Mouse (Mus musculus): ENCODE measurements around the gene Crebl2. TPM values are rescaled to one million over a fixed set of nuclear protein-coding genes. Genes with fewer than 3 reads are reported as not detected.

Gene Crebl2
- polyA plus RNA-seq, 1 experiment from 2014 or later: 3.5 TPM

DNA sequence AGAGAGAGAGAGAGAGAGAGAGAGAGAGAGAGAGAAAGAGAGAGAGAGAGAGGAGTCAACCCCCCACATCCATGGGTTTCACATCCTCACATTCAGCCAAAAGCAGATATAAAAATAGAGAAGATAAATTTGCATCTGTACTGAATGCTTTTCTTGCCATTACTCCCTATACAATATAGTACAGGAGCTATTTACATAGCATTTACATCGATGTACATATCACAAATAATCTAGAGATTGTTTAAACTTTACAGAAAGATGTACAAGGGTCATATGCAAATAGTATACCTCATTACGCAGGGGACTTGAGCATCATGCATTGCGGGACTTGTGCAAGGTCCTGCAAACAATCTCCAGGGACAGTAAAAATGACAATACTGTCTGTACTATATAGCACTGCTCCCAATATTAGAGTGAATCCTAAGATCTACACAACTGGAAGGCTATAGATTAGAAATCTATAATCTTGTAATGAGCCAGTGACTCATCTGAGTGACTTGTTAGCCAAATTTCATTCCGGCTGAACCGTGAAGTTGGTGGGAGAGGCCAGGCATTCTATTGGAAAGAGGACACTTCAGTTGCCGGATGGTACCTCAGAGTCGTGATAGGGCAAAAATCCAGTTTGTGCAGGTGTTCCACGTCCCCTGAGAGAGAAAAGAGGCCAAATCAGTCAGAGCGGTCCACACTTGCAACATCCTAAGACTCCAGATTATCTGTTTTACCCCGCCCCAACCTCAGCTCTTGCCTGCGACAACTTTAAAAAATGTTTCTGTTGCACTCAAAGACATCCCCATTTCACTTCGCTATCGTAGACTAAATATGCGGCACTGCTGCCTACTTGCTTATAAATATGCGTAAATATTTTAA is 66.8 kb downstream of the Crebl2 start:
- no peaks in the 10 kb centered on the region for H3K27me3 ChIP-seq (ENCODE audit: control insufficient read depth, insufficient read depth, low read length)
- peak overlapping the region; percentile 48 for H3K4me2 ChIP-seq (replicated peaks; ENCODE audit: low read depth, low read length)
- H3K9ac ChIP-seq (replicated peaks; ENCODE audit: low read depth, low read length): peak overlapping the region; percentile 74; the same call in 1 of the 2 replicates
- H3K36me3 ChIP-seq (ENCODE audit: control insufficient read depth, insufficient read depth, low read length): no peaks in the 10 kb centered on the region; the same call in 1 of the 2 replicates
- ATAC-seq (ENCODE audit: insufficient number of reproducible peaks, insufficient read depth, low FRiP score, low read depth): no peak
- H3K27ac ChIP-seq (ENCODE audit: low read length): no peak overlapping the region; the same call in 1 of the 2 replicates
- H3K4me3 ChIP-seq (ENCODE audit: low read depth, low read length): peak overlapping the region; percentile 56
- H3K9me3 ChIP-seq (ENCODE audit: control insufficient read depth, low read depth, low read length): no peaks in the 10 kb centered on the region
- 0 out of 2 replicates have a peak, but pooled peaks cover 5% of the 10 kb centered on the region for H3K4me1 ChIP-seq (ENCODE audit: control insufficient read depth, insufficient read depth, low read length)
- WGBS: 39% methylated on average over 15 of the region's 15 CpGs

GRCm38 (mm10) chr6:134897443-134898094 is 67.6 kb downstream of the Crebl2 start:
- no peaks in the 10 kb centered on the region for H3K27me3 ChIP-seq (ENCODE audit: control insufficient read depth, insufficient read depth, low read length)
- peak; percentile 93 for ATAC-seq (ENCODE audit: insufficient number of reproducible peaks, insufficient read depth, low FRiP score, low read depth)

GRCm38 (mm10) chr6:134898095-134898965 is 68.4 kb downstream of the Crebl2 start, which contains the start of gene Gpr19:
Gene Gpr19, minus strand, starts transcription at chr6:134898578.
- under 1% methylated on average over 51 of the region's 51 CpGs for WGBS
- no peaks in the 10 kb centered on the region for H3K9me3 ChIP-seq (ENCODE audit: control insufficient read depth, low read depth, low read length)
- peak; percentile 91 for ATAC-seq (ENCODE audit: insufficient number of reproducible peaks, insufficient read depth, low FRiP score, low read depth)
- 0 out of 2 replicates have a peak, but pooled peaks cover 5% of the 10 kb centered on the region for H3K4me1 ChIP-seq (ENCODE audit: control insufficient read depth, insufficient read depth, low read length)
- H3K36me3 ChIP-seq (ENCODE audit: control insufficient read depth, insufficient read depth, low read length): no peaks in the 10 kb centered on the region; the same call in 1 of the 2 replicates
- peak within 1 kb of the TSS; percentile 48 for H3K4me2 ChIP-seq (replicated peaks; ENCODE audit: low read depth, low read length)
- no peaks in the 10 kb centered on the region for H3K27me3 ChIP-seq (ENCODE audit: control insufficient read depth, insufficient read depth, low read length)
- H3K27ac ChIP-seq (ENCODE audit: low read length): peak within 1 kb of the TSS; percentile 100
- peak within 1 kb of the TSS; percentile 56 for H3K4me3 ChIP-seq (ENCODE audit: low read depth, low read length)
- peak within 1 kb of the TSS; percentile 78 for H3K9ac ChIP-seq (replicated peaks; ENCODE audit: low read depth, low read length)

More at GRCm38 (mm10) chr6:134897443-134898094, 67.6 kb downstream of the Crebl2 start:
- under 1% methylated on average over 38 of the region's 38 CpGs for WGBS
- H3K36me3 ChIP-seq (ENCODE audit: control insufficient read depth, insufficient read depth, low read length): no peaks in the 10 kb centered on the region; the same call in 1 of the 2 replicates
- 0 out of 2 replicates have a peak, but pooled peaks cover 5% of the 10 kb centered on the region for H3K4me1 ChIP-seq (ENCODE audit: control insufficient read depth, insufficient read depth, low read length)
- H3K4me2 ChIP-seq (replicated peaks; ENCODE audit: low read depth, low read length): peak overlapping the region; percentile 48
- H3K27ac ChIP-seq (ENCODE audit: low read length): peak overlapping the region; percentile 100
- peak overlapping the region; percentile 56 for H3K4me3 ChIP-seq (ENCODE audit: low read depth, low read length)
- H3K9me3 ChIP-seq (ENCODE audit: control insufficient read depth, low read depth, low read length): no peaks in the 10 kb centered on the region
- peak overlapping the region; percentile 74 for H3K9ac ChIP-seq (replicated peaks; ENCODE audit: low read depth, low read length)

DNA sequence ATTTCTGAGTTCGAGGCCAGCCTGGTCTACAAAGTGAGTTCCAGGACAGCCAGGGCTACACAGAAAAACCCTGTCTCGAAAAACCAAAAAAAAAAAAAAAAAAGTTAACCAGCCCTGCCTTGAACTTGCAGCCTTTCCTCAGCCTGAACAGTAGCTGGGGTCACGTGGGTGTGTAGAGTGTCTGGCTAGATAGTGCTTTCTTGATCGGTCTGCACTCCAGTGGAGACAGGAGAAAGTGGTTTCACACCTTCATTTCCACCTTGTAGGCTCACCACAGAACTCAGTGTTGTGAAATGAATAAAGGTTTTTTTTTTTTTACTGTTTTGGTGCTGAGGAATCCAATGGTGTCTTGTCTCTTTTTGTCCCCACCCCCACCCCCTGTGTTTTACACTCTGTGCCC is 73.4 kb downstream of the Crebl2 start:
- Histone ChIP-seq H3K36me3 (ENCODE audit: control insufficient read depth, insufficient read depth, low read length) (no peaks in the 10 kb centered on the region), H3K27ac (ENCODE audit: low read length) (no peak overlapping the region), H3K27me3 (ENCODE audit: control insufficient read depth, insufficient read depth, low read length) (no peaks in the 10 kb centered on the region), H3K9ac (replicated peaks; ENCODE audit: low read depth, low read length) (no peak overlapping the region), H3K4me1 (ENCODE audit: control insufficient read depth, insufficient read depth, low read length) (no peaks in the 10 kb centered on the region), H3K4me3 (ENCODE audit: low read depth, low read length) (no peak overlapping the region), H3K9me3 (ENCODE audit: control insufficient read depth, low read depth, low read length) (no peaks in the 10 kb centered on the region), H3K4me2 (replicated peaks; ENCODE audit: low read depth, low read length) (no peak overlapping the region)
- no peak for ATAC-seq (ENCODE audit: insufficient number of reproducible peaks, insufficient read depth, low FRiP score, low read depth)
- WGBS: 85% methylated on average over 4 of the region's 4 CpGs

DNA sequence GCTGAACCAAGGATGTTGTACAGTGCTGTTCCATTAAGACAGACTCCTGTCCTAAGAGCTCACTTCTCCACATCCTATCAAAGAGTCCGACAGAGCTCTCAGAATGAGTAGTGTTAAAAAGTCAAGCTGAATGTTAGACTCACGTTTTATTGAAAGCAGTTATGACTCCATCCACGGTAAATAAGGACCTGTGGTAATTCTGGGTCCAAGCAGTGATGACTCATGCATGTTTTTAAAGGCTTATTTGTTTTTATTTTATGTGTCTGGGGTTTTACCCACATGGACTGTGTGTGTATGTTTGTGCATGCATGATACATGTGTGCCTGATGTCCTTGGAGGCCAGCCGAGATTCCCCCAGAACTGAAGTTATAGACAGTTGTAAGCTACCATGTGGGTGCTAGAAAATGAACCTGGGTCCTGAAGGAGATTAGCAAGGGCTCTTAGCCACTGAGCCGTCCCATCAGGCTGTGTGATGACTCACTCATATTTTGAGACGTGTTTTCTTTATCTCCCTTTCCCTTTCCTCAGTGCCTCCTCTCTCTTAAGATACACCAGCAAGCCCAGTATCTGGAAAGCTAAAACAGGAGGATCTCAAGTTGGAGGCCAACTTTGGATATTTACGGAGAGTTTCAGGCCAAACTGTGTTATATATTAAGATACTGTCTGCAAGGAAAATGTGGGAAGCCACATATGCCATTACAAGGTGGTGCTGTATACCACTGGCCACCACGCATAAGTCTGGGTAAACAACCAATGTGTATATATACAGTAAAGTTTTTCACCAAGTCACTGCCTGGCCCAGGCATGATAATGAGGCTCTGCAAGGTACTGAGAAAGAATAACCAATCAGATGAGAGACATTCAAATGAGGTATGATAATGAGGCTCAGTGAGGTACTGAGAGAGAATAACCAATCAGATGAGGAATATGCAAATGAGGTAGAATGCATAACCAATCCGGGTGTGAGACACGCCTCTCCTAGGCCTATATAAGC is 74.2 kb downstream of the Crebl2 start:
- Histone ChIP-seq H3K4me3 (ENCODE audit: low read depth, low read length) (no peak overlapping the region), H3K4me2 (replicated peaks; ENCODE audit: low read depth, low read length) (no peak overlapping the region), H3K36me3 (ENCODE audit: control insufficient read depth, insufficient read depth, low read length) (no peaks in the 10 kb centered on the region), H3K4me1 (ENCODE audit: control insufficient read depth, insufficient read depth, low read length) (no peaks in the 10 kb centered on the region), H3K9me3 (ENCODE audit: control insufficient read depth, low read depth, low read length) (no peaks in the 10 kb centered on the region), H3K27me3 (ENCODE audit: control insufficient read depth, insufficient read depth, low read length) (no peaks in the 10 kb centered on the region), H3K27ac (ENCODE audit: low read length) (no peak overlapping the region), H3K9ac (replicated peaks; ENCODE audit: low read depth, low read length) (no peak overlapping the region)
- WGBS: 87% methylated on average over 10 of the region's 10 CpGs
- ATAC-seq (ENCODE audit: insufficient number of reproducible peaks, insufficient read depth, low FRiP score, low read depth): no peak

- 81% methylated on average over 1 of the region's 1 CpGs for WGBS
Observed at GRCm38 (mm10) chr6:134905811-134906210, 75.9 kb downstream of the Crebl2 start.

More at GRCm38 (mm10) chr6:134905811-134906210, 75.9 kb downstream of the Crebl2 start:
- Histone ChIP-seq H3K36me3 (ENCODE audit: control insufficient read depth, insufficient read depth, low read length) (no peaks in the 10 kb centered on the region), H3K4me1 (ENCODE audit: control insufficient read depth, insufficient read depth, low read length) (no peaks in the 10 kb centered on the region), H3K4me2 (replicated peaks; ENCODE audit: low read depth, low read length) (no peak overlapping the region), H3K27ac (ENCODE audit: low read length) (no peak overlapping the region), H3K27me3 (ENCODE audit: control insufficient read depth, insufficient read depth, low read length) (no peaks in the 10 kb centered on the region), H3K9me3 (ENCODE audit: control insufficient read depth, low read depth, low read length) (no peaks in the 10 kb centered on the region), H3K4me3 (ENCODE audit: low read depth, low read length) (no peak overlapping the region), H3K9ac (replicated peaks; ENCODE audit: low read depth, low read length) (no peak overlapping the region)
- peak; percentile 6; the same call in 1 of the 2 replicates for ATAC-seq (ENCODE audit: insufficient number of reproducible peaks, insufficient read depth, low FRiP score, low read depth)

Measured in stomach, embryonic 14.5 days (tissue).